Mouse (Mus musculus): ENCODE measurements at regions not wholly inside any gene's neighbourhood (a gene's known extent, or its start where the extent isn't known, plus 50 kb on each side); places are given as distances from the start of the nearest gene placed in this dataset.

GRCm38 (mm10) chr12:29124079-29124668 is 372.6 kb downstream of the Eipr1 start:
- no peak for DNase-seq

DNA sequence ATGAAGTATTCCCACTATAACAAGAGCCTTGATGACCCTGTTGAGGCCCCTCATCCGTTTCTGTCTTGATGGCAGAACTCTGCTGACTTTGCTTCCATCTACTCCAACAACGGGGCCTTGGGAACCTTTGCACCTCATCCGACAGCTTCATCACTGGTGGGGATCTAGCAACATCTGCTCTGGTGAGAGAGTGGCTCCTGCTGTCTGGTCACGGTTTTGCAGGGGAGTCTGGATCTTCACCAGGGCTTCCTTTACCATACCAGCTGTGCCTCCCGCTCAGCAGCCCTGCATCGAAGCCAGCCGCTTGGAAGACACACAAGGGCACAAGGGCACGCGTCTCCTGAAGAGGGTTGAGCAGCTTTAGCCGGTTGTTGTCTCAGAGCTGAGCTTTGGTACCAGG is 377.2 kb downstream of the Eipr1 start:
- DNase-seq = no peak

DNA sequence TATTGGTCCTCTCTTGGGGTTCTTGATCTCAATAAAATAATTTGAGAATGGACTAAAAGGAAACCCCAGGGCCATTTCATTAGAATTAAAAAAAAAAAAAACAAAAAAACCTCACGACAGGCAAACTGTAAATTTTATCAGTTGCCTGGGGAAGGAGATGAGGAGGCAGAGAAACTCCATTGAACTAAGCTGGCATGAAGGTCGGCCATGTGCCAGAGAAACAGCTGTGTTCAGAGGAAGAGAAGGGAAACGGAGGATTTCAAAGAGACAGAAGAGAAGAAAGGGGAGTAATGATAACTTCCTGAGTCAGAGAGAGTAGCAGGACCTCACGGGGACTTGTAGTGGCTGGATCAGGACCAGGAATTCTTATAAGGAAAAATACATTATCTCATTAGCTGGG is 377.7 kb downstream of the Eipr1 start:
- no peak for DNase-seq

DNA sequence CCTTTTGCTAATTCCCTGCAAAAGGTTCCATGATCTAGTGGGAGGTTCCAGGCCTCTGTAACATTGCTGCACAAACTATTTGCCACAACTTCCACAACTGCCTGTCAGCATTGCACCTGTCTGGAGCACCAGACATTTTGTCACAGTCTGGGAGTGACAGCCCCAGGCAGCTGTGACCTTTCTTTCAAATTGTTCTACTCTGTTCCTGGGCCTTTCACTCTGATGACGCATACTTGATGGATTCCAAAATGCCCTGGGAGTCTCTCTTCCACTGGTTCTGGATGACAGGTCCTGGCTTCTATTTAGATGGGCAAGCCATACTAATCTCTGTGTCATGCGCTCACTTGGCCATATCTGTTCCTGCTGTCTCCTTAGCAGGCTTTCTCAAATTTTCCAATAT is 382.7 kb downstream of the Eipr1 start:
- no peak for DNase-seq

DNA sequence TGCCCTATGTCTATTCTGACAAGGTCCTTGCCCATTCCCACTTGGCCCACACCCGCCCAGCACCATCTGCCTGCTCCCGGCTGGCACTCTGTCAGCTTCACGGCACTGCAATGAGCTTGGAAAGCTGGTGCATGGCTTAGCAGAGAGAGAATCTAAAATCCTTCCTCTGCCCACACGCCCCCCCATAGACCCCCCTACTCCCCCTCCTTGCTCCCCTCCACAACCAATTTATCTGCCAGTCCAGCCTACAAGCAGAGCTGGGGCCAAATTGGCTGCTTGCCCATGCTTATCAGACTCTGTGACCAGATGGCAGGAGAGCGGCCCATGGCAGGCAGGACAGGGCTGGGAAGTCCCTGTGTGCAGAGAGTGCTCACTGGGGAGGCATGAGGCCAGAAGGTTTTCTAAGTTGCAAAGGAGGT is 385.3 kb downstream of the Eipr1 start:
- DNase-seq = no peak

- no peak for DNase-seq
Measured at GRCm38 (mm10) chr12:29137455-29137854, 385.9 kb downstream of the Eipr1 start.

DNA sequence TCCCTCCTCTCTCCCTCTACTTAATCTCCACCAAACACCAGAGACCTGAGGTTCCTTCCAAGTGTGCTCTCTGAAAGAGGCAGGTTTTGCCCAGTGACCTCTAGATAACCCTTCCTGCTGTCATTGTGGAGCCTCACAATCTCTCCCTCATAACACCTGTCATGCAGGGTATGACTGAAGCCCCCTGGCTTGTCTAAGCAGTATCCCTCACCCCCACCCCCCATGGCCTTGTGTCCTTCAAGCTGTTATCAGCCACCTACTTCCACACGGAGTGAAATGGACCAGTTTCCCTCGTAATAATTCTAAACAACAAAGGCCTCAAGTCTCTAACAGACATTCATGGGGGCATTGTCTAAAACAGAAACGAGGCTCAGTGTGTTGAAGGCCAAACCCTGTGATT is 387.6 kb upstream of the Myt1l start:
- DNase-seq = no peak

- DNase-seq = no peak
Measured at GRCm38 (mm10) chr12:29141132-29141531, 387.1 kb upstream of the Myt1l start.

DNA sequence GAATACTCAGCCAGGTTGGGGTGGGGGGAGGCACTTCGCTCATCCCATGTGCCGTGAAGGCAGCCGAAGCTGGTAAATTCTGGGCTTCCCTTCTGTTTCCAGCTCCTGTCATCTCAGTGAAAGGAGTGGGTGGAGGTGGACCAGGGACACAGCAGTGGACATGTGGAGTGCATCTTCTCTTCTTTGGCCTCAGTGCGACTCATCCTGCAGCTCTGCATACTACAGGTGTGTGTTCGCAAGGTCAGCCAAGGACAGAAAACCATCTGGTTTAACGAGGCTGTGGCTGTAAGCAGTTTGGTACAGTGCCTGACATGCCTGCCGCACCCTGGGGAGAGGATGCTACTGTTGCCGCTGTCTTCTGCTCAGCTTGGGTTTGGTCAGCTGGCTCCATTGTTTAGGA is 386.3 kb upstream of the Myt1l start:
- no peak for DNase-seq

GRCm38 (mm10) chr12:29143297-29143696 is 384.9 kb upstream of the Myt1l start:
- DNase-seq = no peak

- no peak for DNase-seq
Measured at GRCm38 (mm10) chr12:29160920-29161319, 367.3 kb upstream of the Myt1l start.

GRCm38 (mm10) chr12:29161546-29161945 is 366.6 kb upstream of the Myt1l start:
- DNase-seq = no peak

DNA sequence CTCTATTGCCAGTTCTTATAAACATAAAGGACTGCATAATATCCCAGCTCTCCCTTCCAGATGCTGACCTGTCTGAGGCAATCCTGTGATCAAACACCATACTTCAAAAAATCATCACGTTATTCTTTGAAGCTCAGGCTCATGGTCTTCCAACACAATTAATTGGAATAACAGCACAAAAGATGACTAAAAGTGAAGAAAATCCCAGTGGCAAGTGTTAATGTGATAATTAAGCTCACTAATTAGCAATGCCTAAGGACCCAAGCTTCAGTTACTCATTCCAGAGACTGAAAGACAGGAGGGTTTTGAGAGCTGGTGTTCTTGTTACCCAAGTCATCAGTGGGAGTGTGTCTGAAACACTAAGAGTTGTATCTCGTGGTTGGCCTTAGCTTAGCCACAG is 363.5 kb upstream of the Myt1l start:
- no peak for DNase-seq

DNA sequence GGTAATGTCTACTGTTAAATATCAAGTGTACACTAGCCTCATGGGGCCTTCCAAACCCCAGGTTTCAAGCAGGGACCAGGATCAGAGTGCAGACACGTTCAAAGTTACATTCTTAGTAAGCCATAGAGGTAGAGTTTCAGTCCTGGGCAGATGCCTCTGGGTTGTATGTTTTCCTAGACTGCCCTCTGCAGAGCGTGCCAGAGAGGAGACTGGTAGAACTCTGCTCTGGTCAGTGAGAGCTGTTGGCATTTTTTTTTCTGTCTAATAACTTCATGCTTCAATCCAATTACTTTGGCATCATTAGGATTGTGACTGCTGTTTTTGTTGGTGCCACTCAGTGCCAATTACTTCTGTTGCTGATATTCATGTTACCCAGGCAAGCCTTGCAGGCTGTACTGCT is 361.9 kb upstream of the Myt1l start:
- DNase-seq = no peak

- DNase-seq = no peak
Measured at GRCm38 (mm10) chr12:29167922-29168321, 360.3 kb upstream of the Myt1l start.

- DNase-seq = no peak
Measured at GRCm38 (mm10) chr12:29175698-29176440, 352.3 kb upstream of the Myt1l start.

DNA sequence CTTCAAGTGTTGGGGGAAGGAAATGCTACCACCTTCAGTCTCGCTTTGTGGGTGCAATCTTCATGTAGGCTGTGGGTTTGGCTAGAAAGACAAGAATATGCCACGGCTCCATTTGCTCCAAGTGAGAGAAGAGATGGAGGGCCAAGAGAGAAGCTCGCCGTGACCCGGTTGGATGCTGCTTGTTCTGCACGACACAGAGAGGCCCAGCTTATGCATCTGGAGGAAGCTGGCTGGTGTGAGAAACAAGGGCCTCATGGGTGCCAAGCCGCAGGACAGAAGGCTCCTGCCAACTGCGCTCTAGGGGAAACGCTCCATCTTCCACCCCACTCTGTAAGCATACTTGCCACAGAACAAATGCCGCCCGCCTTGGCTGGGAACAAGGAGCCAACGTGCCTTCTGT is 351.0 kb upstream of the Myt1l start:
- DNase-seq = no peak

GRCm38 (mm10) chr12:29178168-29178895 is 349.9 kb upstream of the Myt1l start:
- DNase-seq = no peak

DNA sequence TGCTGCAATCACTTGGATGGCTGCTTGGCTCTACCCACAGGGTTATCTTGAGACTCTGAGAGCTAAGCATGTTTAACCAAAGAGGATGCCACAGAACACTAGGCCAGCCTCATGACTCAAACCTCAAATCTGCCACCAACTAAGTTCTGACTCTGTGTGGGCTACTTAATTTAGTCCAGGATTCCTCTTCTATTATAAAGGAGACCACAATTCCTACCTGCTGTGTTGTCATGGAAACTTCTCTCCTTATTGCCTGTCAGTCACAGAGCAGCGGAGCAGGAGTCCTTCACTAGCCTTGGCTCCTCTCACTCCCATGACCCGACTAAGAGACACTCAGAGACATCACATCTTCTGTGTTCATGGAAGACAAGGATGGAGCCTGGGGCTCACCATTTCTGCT is 348.8 kb upstream of the Myt1l start:
- DNase-seq = no peak

- DNase-seq = no peak
Measured at GRCm38 (mm10) chr12:29180576-29180975, 347.6 kb upstream of the Myt1l start.

GRCm38 (mm10) chr12:29187619-29188018 is 340.6 kb upstream of the Myt1l start:
- DNase-seq = no peak

GRCm38 (mm10) chr12:29192391-29192790 is 335.8 kb upstream of the Myt1l start:
- DNase-seq = no peak

GRCm38 (mm10) chr12:29211946-29212345 is 316.2 kb upstream of the Myt1l start:
- DNase-seq = no peak

DNA sequence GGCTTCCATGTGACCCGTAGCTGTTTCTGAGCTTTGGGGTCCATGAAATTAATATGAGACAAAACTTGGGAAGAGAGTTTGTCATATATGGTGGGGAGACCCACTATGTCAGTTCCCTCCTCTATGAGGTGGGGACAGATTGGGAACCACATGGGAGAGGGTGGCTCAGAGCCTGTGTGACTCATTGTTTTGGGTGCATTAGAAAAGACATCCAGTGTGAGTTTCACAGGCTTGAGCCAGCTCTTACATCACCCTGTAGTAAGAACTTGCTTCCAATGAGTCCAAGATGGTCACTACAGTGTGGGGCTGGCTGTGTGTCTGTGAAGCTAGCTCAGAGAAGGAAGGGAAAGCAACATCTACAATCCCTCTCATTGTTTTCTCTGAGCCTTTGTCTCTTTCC is 314.6 kb upstream of the Myt1l start:
- DNase-seq = no peak

All from spleen, adult 18-20 months (tissue).